Mouse (Mus musculus) testis, adult 2 months (tissue): ENCODE results near the gene Nfix. TPM values are rescaled to one million over a fixed set of nuclear protein-coding genes. Genes with fewer than 3 reads are reported as not detected.

Source experiments
- H3K27ac ChIP-seq: fragments of 200-500 bp; 2 replicates; pipeline ENCODE4 v1.5.1; 2012; ENCODE audit warnings: low read depth, low read length; ENCODE audit not compliant: control insufficient read depth, insufficient read depth
- H3K27me3 ChIP-seq: fragments of 200-500 bp; 2 replicates; pipeline ENCODE4 v1.6.1; 2012; ENCODE audit warnings: mild to moderate bottlenecking, low read length, moderate library complexity; ENCODE audit not compliant: control insufficient read depth, insufficient read depth
- H3K36me3 ChIP-seq: fragments of 200-500 bp; 2 replicates; pipeline ENCODE4 v1.6.1; 2012; ENCODE audit warnings: mild to moderate bottlenecking, low read length; ENCODE audit not compliant: control insufficient read depth, insufficient read depth
- H3K4me1 ChIP-seq: fragments of 200-500 bp; 2 replicates; pipeline ENCODE4 v1.6.1; 2012; ENCODE audit warnings: low read length; ENCODE audit not compliant: control insufficient read depth, insufficient read depth
- H3K4me3 ChIP-seq: fragments of 200-500 bp; 2 replicates; pipeline ENCODE4 v1.5.1; 2012; ENCODE audit warnings: low read depth, mild to moderate bottlenecking, low read length, moderate library complexity, mixed read lengths; ENCODE audit not compliant: control insufficient read depth
- CTCF ChIP-seq: fragments of 200-500 bp; IDR thresholded peaks from 2 replicates; pipeline ENCODE4 v1.5.1; 2012; ENCODE audit warnings: low read depth, mild to moderate bottlenecking, inconsistent platforms, low read length, moderate library complexity; ENCODE audit not compliant: control insufficient read depth, insufficient read depth, insufficient replicate concordance
- POLR2A ChIP-seq: fragments of 200-500 bp; IDR thresholded peaks from 2 replicates; pipeline ENCODE4 v1.6.1; 2012; ENCODE audit warnings: low read depth, mild to moderate bottlenecking, inconsistent platforms, low read length, moderate library complexity; ENCODE audit not compliant: control insufficient read depth
- polyA plus RNA-seq: library from polyadenylated mRNA; depleted of rRNA; stranded (reverse); fragments of >200 nt; gene quantifications from 2 replicates; pipeline ENCODE4 v1.2.3, GENCODE M21; 2012

Nfix gene
- polyA plus RNA-seq, 1 experiment: 5.0 TPM

DNA sequence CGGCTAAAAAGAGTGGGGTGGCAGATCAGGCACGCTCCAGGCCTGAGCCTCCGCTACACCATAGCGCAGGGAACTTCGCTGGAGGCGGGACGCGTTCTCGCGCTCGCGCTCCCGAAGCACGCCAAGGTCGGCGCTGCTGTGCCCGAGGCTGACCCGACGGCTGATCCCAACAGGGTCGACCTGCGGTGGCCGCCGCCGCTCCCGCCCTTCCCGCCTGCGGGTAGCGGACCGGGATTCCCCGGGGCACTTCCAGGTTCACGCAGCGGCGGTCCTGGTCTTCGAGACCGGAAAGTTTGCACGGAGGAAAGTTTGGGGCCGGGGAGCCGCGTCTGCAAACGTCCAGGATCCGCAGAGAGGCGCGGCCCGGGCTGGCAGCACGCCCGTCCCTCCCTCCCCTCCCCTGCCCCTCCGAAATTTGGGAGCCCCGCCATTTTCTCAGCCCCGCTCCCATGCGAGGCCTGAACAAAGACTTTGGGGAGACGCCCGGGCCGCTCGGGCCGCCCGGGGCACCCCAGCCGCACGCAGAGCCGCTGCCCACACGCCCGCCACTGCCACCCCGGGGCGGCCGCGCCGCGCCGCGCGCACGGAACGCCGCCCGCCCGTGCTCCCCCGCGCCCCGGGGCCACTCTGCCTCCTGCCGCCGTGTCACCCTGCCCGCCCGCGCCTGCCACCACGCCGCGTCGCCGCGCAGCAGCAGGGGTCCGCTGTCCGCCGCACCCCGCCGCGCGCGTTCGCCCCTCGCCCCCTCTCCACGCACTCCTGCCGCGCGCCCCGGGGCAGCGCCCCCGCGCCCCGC lies 810 bp downstream of the Nfix start:
- Histone ChIP-seq H3K4me1 (peaks cover 7% of the 10 kb centered on the region), H3K4me3 (peak overlapping the region; percentile 70), H3K36me3 (no peaks in the 10 kb centered on the region), H3K27ac (peak overlapping the region; percentile 28; the same call in 1 of the 2 replicates), H3K27me3 (no peaks in the 10 kb centered on the region)
- TF ChIP-seq CTCF (no peak), POLR2A (no peak)

DNA sequence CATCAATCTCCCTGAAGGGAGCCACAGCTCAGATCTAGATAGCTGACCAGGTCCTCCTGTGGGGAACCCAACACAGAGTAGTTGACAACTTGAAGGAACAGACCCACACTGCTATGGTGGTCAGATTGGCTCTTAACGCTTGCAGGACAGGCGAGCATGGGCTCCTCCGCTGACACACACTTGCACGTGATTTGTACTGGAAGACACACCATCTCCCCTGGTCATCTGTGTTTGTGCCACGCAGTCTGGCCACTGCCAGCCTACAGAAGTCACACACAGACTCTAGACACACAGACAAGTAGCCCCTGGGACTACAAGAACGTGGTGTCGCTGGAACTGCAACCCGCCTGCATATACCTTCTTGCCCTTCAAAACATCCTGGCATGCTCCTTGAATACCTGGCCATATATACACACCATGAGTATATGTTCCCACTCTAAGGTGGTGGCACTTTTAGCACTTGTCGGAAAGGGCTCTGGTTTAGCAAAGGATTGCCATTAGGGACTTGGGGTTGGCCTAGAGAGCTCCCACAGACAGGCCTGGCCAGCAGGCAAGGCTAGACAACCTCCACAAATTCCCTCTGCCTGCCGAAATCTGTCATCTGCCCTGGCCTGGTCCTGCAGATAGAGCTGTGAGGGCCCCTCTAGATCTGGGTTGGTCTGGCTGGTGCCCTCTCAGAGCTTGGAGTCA lies 1.6 kb downstream of the Nfix start:
- no peaks in the 10 kb centered on the region for H3K27me3 ChIP-seq
- TF ChIP-seq CTCF: no peak
- TF ChIP-seq POLR2A: no peak

DNA sequence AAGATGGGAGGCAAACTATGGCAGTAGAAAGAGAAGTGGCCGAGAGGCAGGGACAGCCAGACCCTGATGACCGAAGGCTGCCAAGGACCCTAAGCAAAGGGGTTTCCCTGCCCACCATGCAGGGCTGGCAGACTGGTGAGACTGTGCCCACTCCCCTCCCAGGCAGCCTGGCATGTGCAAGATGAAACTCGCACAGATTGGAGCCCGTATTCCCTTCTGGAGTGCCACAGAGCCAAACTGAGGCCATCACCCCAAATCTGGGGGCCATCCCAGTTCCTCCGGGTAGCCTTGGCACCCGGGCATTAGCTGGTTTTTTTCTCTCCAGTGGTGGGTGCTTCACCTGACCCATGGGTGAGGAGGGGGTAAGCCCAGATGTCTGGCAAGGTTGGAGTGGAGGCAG lies 2.2 kb downstream of the Nfix start:
- Histone ChIP-seq H3K36me3 (no peaks in the 10 kb centered on the region), H3K27me3 (no peaks in the 10 kb centered on the region), H3K27ac (no peak overlapping the region), H3K4me1 (peaks cover 7% of the 10 kb centered on the region), H3K4me3 (no peak overlapping the region)
- no peak for TF ChIP-seq POLR2A

More for the DNA sequence above, 1.6 kb downstream of the Nfix start:
- peaks cover 7% of the 10 kb centered on the region for H3K4me1 ChIP-seq
- no peak overlapping the region for H3K27ac ChIP-seq
- peak overlapping the region; percentile 70 for H3K4me3 ChIP-seq
- H3K36me3 ChIP-seq: no peaks in the 10 kb centered on the region

DNA sequence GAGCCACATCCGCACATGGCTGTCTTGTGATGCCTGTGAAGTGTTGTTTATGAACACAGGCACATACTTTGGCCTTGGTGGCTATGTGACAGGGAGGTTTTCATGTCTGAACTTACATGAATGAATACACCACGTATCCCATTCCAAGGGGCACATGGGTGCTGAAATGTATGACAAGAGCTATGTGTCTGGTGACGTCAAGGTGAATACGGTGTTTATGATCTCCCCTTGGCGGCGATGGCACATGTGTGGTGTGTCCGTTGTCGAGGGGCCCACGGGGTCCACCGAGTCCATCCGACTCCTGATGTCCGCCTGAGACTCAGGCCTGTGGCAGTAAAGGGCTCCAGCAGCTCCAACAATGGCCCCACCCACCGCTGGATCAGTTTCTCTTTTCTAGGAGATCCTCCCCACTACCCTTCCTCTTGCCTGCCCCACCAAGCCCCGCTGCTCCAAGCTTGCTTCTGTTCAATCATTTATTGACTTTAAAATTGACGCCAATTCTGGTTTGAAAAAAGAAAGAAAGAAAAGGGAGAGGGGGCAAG lies 2.8 kb downstream of the Nfix start:
- TF ChIP-seq POLR2A: no peak
- Histone ChIP-seq H3K4me1 (peaks cover 7% of the 10 kb centered on the region), H3K36me3 (no peaks in the 10 kb centered on the region), H3K27me3 (no peaks in the 10 kb centered on the region), H3K27ac (no peak overlapping the region), H3K4me3 (no peak overlapping the region)

DNA sequence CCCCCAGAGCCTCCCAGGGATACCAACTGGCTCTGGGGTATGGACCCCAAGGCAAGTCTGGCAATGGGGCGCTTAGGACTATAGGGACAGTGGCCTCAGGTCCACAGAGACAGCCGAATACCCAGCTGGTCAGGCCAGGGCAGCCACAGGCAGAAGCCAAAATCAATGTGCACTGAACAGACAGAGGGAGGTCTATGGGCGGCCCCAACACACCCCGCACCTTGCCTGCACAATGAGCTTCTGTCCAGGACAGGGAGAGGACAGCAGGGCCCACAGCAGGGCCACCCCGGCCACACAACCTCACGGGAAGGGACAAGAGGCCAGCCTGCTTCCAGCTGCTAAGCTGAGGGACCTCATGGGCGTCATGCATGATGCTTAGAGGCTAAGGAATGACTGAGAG lies 5.7 kb downstream of the Nfix start:
- no peak overlapping the region for H3K4me3 ChIP-seq

DNA sequence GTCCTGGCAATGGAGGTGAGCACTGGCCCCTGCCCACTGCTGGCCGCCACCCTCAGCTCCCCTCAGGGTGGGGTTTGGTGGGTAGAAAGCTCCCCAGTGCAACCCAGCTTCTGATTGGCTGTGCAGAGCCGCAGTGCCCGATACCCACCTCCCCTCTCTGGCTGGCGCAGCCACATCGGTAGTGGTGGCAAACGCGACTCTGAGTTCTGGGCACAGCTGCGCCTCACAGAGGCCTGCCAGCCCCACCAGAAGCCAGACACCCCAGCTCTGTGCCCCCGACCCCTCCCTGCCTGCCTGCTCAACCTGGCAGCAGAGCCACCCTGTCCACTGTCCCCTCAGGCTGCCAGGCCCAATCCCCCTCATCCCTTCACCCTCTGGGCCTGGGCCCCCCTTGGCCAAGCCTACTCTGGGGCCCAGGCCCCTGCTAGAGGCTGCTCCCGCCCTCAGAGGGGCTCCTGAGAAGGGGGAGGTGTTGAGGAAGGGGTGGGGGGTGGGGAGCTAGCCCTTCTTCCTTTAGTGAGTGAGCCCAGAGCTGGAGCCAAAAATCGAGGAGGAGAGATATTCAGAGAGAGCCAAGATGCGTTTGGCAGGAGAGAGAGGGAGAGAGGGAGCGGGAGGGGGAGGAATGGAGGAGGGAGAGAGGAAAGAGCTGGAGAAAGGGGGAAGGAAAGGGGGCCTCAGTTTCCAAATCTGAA lies 6.2 kb downstream of the Nfix start:
- Histone ChIP-seq H3K4me1 (peaks cover 2% of the 10 kb centered on the region), H3K27me3 (no peaks in the 10 kb centered on the region), H3K27ac (no peak overlapping the region), H3K4me3 (no peak overlapping the region), H3K36me3 (no peaks in the 10 kb centered on the region)
- no peak for TF ChIP-seq CTCF
- no peak for TF ChIP-seq POLR2A

More for the DNA sequence above, 5.7 kb downstream of the Nfix start:
- TF ChIP-seq CTCF (no peak), POLR2A (no peak)
- Histone ChIP-seq H3K27me3 (no peaks in the 10 kb centered on the region), H3K27ac (no peak overlapping the region), H3K36me3 (no peaks in the 10 kb centered on the region), H3K4me1 (peaks cover 5% of the 10 kb centered on the region)

DNA sequence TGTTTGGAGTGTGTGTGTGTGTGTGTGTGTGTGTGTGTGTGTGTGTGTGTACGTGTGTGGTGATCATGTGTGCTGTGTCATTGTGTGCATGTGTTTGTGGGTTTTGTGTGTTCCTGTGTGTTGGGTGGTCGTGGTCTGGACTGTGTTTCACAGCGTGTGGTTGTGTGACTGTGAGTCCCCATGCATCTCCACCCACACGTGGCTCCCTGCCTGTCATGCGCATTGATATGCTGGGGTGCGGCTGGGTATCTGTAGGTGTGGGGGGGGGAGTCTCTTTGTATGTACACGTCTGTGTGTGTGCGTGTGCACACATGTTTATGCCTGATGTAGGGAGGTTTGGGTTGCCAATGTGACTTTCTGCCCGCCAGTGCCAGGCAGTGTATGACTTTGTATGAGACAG lies 7.0 kb downstream of the Nfix start:
- no peaks in the 10 kb centered on the region for H3K27me3 ChIP-seq
- no peak overlapping the region for H3K27ac ChIP-seq
- H3K4me1 ChIP-seq: no peaks in the 10 kb centered on the region; the same call in 1 of the 2 replicates
- H3K4me3 ChIP-seq: no peak overlapping the region
- H3K36me3 ChIP-seq: no peaks in the 10 kb centered on the region
- TF ChIP-seq POLR2A: no peak
